Mouse (Mus musculus): ENCODE measurements around the gene Sowahb.

DNA sequence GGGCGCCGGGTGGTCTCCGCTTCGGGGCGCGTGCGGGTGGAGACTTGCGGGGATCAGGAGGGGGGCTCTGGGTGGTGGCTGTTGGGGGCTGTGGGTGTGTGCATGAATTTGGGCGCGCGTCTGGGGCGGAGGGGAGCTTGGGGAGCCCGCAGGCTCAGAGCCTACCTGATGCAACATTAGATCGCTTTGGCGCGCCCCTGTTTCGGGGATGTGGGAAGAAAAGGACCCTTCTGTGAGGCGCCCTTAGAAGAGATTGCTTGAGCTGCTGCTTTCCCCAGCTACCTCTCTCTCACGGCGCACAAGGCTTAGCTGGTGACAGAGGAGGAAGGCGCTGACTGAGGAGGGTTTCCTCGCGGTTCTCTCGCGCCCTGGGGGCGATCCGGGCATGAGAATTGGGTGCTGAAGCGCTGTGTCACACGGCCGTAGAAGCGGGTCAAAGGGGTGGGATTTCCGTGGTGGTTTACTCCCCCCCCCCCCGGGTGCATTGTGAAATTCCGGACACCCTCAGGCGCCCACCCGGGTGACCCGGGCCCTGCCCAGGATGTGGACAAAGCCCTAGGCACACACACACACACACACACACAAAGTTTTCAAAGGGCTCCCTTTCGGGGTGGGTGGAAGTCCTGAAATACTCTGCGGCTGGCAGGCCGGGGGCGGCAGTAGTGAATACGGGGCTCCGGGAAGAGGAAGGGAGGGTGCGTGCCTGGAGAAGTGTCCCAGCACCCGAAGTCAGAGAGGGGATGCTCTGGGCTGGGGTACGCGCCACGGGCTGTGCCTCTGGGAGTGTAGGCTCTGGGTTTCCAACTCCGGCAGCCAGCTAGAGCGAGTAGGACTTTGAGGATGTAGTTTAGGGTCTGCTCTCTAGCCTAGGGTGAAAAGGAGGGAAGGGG is 49.1 kb upstream of the Sowahb start:
- no peak; the same call in 1 of the 2 replicates for TF ChIP-seq POLR2A (IDR thresholded peaks at IDR 0.05; ENCODE audit: insufficient read depth, low read depth, low read length)
- no peak for TF ChIP-seq CTCF (IDR thresholded peaks at IDR 0.05; ENCODE audit: insufficient read depth, low read depth, low read length)
